Mouse (Mus musculus) T-helper 2 cell (primary cell): Measurements from ENCODE around the gene Tymp.

Experiments used
- in situ Hi-C: fragments of 300-600 bp; cut with MboI, MseI; formaldehyde crosslinking; loops from one replicate; pipeline ENCODE4 v1.15.1; 2025; ENCODE audit warnings: high pct_unique_total_duplicates

Tymp gene

DNA sequence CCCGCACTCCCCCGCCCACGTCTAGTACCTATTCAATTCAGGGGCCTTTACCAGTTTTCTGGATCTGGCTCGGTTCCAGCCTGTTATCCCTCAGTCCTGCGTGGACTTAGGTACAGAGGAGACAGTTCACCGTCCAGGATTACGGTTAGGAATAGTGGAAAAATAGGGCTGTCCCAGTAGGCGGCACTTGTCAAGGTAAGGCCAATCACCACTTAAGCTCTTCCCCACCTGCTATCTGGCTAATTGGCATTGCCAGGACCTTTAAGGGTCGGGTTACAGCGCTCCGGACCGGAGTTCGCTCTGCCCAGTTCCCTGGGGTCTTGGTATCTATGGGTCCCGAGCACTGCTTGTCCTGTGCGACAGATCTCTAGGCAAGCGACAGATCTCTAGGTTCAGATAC is at the start of gene Tymp:
Gene Tymp (minus strand): TSS at position 83 of the 400 bp plus-strand sequence.
- in situ Hi-C loops, result no loop called here

- in situ Hi-C loops, result no loop called here
These were observed 48.9 kb upstream of the Tymp start, which contains the start of gene Cpt1b for GRCm38 (mm10) chr15:89425711-89426121. Gene Cpt1b, minus strand, starts transcription at chr15:89425863.

DNA sequence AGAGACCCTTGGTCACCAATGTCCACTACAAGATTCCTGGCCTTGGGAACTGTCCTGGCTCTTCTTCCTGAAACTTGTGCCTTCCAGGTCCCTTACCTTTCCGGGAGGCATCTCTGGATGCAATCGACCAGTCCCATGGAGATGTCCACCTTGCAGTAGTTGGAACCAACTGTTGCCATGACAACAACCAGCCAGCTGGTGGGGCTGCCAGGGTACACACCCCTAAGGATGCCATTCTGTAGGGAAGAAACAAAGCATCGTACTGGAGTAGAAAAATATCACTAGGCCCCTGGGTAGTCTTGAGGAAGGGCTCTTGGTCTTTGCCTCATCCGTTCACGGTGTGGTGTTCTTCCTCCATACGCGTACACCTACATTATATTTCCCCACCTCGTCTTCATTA is 47.8 kb upstream of the Tymp start:
- in situ Hi-C loops, result no loop called here

- in situ Hi-C loops, result no loop called here
These were observed 45.1 kb upstream of the Tymp start for GRCm38 (mm10) chr15:89421938-89422337.

DNA sequence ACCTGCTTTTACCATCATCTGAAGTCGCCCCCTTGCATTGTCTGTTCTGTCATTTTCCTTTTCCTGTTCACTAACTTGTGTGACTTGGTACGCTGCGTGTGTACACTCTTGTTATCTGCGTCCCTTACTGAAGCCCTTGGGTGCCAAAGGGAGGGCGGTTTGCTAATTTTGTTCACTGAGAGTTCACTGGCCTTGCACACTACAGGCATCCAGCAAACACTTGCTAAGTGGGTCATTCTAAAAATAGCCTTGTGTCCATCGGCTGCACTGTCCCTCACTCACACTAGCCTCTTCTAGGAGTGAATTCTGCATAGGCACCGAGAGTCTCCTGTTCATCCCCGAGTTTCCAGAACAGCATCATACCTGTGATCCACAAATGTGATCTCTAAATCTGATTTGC is 38.4 kb upstream of the Tymp start:
- in situ Hi-C loops, result no loop called here

DNA sequence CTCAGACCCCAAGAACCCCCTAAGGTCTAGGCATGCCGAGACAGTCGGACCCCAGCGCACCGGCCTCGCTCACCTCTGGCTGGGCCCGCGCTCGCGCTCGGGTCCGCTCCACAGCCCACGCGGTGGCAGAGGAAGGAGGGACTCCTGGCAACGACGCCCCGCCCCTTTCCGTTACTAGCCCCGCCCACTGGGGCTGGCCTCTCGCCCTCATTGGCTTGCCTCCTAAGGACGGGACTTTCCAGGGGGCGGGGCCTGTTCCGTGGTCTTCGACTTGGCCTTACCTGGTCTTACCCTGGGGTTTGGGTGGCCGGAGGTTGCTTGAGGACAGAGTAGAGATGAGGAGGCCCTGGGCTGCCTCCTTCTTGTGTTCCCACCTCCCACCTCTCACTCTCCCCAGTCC is 33.3 kb upstream of the Tymp start, which contains the start of gene Syce3:
Gene Syce3 (minus strand): TSS at position 386 of the 400 bp plus-strand sequence.
- in situ Hi-C loops, result no loop called here

- in situ Hi-C loops, result no loop called here
These were observed 29.9 kb upstream of the Tymp start for GRCm38 (mm10) chr15:89406691-89407090.

DNA sequence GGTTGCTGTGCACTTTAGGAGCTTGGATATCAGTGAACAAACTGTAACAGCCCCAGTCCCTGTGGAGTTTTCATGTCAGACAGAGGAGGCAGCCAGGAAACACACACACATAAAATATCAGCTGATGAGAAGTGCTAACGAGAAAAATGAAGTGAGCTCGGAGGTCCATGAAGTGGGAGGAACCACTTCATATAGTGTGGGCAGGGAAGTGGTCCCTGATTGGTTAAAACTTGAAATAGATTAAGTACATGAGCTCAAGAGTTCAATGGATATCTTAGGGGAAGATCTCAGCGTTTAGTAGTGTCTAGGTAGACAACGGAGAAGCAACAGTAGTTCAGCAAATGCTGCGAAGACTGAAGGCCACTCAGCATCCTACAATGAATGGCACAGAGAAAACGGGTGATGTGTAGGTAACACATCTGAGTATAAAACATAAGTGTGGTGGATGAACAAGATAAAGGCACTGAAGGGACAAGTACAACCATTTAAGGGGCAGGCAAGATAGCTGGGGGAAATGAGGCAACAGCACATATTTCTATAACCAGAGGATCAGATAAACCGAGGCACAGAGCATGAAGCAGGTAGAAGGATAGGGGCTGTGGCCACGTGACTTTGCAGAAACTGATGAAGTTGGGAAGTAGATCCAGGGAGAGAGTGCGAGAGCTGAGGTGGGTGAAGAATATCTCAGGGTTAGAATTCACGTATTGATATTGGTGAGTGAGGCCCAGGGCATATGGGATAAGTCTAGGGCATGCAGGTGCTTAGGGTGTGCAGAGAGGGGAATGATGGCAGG is 28.2 kb upstream of the Tymp start:
- in situ Hi-C loops, result no loop called here

DNA sequence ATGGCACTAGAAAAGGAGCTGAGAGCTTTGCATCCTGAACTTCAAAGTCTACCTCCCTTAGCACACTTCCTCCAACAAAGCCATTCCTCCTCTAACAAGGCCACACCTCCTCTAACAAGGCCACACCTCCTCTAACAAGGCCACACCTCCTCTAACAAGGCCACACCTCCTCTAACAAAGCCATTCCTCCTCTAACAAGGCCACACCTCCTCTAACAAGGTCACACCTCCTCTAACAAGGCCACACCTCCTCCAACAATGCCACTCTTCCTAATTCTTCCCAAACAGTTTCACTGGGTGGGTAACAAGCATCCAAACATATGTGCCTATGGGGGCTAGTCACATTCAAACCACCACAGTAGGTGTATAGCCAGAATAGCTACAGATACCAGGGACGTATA is 25.6 kb upstream of the Tymp start:
- in situ Hi-C loops, result no loop called here

DNA sequence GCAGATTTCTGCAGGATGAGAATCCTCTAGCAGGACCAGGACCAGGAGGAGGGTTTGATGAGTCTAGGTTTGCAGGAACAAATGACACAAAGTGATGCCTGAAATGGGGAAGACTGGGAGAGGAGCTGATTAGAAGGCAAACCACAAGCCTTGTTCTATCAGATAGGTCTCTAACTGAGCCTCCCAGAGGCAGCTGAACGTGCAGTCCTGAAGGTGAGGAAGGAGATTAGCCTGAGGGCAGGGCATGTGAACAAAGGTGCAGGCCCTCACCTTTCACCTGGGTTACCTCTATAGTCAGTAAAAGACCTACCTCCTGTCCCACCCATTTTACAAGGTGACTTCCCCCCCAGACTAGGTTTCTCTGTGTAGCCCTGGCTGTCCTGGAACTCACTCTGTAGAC is 22.9 kb upstream of the Tymp start:
- in situ Hi-C loops, result no loop called here

DNA sequence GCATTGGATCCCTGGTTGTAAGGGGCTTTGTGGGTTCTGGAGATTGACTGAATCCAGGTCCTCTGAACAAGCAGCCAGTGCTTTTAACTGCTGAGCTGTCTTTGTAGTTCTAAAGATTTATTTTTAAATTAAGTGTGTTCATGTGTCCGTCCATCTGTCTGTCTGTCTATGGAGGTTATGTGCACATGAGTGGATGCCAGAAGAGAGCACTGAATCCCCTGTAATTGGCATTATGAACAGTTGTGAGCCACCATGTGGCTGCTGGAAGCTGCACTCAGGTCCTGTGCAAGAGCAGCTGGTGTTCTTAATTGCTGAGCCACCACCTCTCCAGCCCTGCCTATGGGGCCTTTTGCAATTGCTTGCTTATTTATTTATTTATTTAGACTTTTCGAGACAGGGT is 21.3 kb upstream of the Tymp start:
- in situ Hi-C loops, result no loop called here

GRCm38 (mm10) chr15:89396883-89397282 is 20.0 kb upstream of the Tymp start:
- in situ Hi-C loops, result no loop called here

DNA sequence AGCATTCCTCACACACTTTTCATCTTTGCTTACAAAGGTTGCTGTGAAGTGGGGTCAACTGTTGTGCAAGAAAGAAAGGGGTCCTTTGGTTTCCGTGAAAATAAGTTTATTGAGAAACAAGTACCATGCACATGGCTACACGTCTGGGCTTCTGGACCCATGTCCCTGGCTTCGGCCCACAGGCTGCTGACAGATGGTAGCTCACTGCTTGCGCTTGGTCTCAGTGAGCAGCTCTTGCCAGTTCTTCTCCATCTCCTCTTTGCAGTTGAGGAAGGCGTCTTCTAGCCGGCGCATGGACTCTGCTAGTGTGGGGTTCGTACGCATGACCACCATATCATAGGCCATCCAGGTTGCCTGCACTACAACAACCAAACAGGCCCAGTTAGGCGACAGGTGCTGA is 13.2 kb upstream of the Tymp start:
- in situ Hi-C loops, result no loop called here

DNA sequence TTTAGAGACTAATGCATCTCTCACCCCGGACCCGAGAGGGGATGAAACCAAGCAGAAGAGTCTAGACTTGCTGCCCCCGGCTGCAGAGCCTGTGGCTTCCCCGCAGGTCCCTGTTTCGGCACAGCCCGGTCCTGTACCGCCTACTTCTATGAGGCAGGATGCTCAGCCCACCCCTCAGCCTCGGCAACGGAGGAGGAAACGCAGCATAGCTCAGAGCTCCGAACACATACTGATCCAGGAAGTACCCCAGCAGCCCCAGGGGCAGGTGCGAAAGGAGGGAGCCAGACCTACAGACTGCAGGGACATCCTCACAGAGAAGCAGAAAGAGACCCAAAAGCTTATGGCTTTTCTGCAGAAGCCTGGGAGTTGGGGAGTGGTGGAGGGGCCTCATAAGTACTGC is 10.3 kb upstream of the Tymp start:
- in situ Hi-C loops, result no loop called here

DNA sequence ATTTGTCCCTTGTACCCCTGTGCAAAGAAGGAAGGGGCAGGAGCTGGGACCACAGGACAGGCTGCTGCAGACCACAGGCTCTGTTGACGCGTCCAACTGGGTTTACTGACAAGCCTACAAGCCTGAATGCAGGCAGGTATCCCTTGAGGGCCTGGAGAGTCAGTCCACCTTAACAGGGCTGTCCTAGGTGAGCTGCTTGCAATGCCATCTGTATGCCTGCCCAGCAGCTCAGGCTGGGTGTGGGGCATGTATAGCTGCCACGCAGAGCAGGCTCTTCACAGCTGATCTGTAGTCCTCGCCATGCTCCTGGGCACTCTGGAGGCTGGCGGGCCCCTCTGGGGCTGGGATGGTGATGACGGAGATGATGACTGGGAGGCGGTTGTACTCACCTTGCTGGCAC is 7.8 kb upstream of the Tymp start, which contains the start of gene Klhdc7b:
Gene Klhdc7b (plus strand): TSS at position 301 of the 400 bp plus-strand sequence.
- in situ Hi-C loops, result loop anchor here (5.0 kb wide), 1 partner anchor 42 kb away; no protein-coding TSS in a partner anchor

GRCm38 (mm10) chr15:89379429-89379828 is 2.6 kb upstream of the Tymp start:
- in situ Hi-C loops, result no loop called here

- in situ Hi-C loops, result no loop called here
These were observed 2.1 kb upstream of the Tymp start, which contains the start of gene Odf3b for GRCm38 (mm10) chr15:89378831-89379401. Gene Odf3b, minus strand, starts transcription at chr15:89379282.

GRCm38 (mm10) chr15:89377938-89378828 is 1.3 kb upstream of the Tymp start:
- in situ Hi-C loops, result no loop called here

- in situ Hi-C loops, result no loop called here
These were observed 523 bp upstream of the Tymp start for GRCm38 (mm10) chr15:89377362-89377761.

- in situ Hi-C loops, result no loop called here
These were observed 799 bp downstream of the Tymp start for GRCm38 (mm10) chr15:89376040-89376439.

DNA sequence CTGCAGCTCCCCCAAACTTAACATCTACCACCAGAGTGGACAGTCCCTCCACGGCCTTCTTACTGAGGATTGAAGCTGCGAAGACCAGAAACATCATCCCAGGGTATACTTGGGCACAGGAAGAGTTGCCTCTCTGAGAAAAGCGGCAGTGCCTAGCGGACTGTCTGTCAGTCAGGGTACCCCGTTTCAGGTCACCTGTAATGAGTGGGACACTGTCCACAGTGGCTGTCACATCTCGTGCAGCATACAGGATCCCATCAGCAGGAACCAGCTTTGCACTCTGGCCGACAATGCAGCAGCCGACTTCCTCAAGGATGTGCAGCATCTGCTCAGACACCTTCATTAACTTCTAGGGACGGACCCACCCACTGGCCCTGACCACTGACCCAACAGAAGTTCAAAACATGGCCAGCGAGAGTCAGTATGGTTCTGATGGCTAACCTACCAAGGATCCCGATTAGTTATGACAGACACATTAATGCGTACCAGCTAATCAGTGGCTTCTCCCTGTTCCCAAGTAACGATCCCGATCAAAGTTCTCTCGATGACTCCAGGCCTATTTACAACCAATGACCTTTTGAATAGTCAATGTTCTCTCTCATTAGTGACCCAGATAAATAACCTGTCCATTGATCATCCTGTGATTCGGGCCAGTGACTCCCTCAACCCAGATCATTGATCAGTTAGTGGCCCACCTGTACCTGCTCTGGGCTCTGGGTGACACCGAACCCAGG is 1.9 kb downstream of the Tymp start:
- in situ Hi-C loops, result loop anchor here (5.0 to 25.0 kb wide), 2 partner anchors 553 to 638 kb away; partner anchors contain the start of gene Brd1
